Mouse (Mus musculus) olfactory bulb, adult 2 months (tissue): ENCODE results near the gene Mapkapk3. TPM values are rescaled to one million over a fixed set of nuclear protein-coding genes. Genes with fewer than 3 reads are reported as not detected.

Experiments used
- H3K27ac ChIP-seq: fragments of 200-500 bp; 2 replicates; pipeline ENCODE4 v1.5.1; 2012; ENCODE audit warnings: low read depth, low read length; ENCODE audit not compliant: insufficient read depth
- H3K4me1 ChIP-seq: fragments of 200-500 bp; 2 replicates; pipeline ENCODE4 v1.6.1; 2012; ENCODE audit warnings: low read length; ENCODE audit not compliant: control insufficient read depth, insufficient read depth
- H3K4me3 ChIP-seq: fragments of 200-500 bp; 2 replicates; pipeline ENCODE4 v1.5.1; 2012; ENCODE audit warnings: mild to moderate bottlenecking, low read depth, low read length, moderate library complexity; ENCODE audit not compliant: insufficient read depth
- CTCF ChIP-seq: fragments of 200-500 bp; IDR thresholded peaks from 2 replicates; pipeline ENCODE4 v1.5.1; 2012; ENCODE audit warnings: low read depth, mild to moderate bottlenecking, low read length, moderate library complexity; ENCODE audit not compliant: insufficient read depth
- POLR2A ChIP-seq: fragments of 200-500 bp; IDR thresholded peaks from 2 replicates; pipeline ENCODE4 v1.6.1; 2012; ENCODE audit warnings: mild to moderate bottlenecking, low read depth, low read length, moderate library complexity; ENCODE audit not compliant: insufficient read depth
- WGBS: fragments of 180-500 bp; shearing (Covaris S2); methylation state at CpG from one replicate; pipeline ENCODE4 v1.1.7; 2018; 5-methylcytosine and 5-hydroxymethylcytosine counted together
- polyA plus RNA-seq: library from polyadenylated mRNA; stranded (reverse); fragments of >200 nt; gene quantifications from 2 replicates; pipeline ENCODE4 v1.2.4, GENCODE M21; 2012; ENCODE audit warnings: low replicate concordance; ENCODE audit not compliant: missing spikeins, insufficient read depth, insufficient read length

Gene Mapkapk3
- polyA plus RNA-seq, 1 experiment, result not detected

DNA sequence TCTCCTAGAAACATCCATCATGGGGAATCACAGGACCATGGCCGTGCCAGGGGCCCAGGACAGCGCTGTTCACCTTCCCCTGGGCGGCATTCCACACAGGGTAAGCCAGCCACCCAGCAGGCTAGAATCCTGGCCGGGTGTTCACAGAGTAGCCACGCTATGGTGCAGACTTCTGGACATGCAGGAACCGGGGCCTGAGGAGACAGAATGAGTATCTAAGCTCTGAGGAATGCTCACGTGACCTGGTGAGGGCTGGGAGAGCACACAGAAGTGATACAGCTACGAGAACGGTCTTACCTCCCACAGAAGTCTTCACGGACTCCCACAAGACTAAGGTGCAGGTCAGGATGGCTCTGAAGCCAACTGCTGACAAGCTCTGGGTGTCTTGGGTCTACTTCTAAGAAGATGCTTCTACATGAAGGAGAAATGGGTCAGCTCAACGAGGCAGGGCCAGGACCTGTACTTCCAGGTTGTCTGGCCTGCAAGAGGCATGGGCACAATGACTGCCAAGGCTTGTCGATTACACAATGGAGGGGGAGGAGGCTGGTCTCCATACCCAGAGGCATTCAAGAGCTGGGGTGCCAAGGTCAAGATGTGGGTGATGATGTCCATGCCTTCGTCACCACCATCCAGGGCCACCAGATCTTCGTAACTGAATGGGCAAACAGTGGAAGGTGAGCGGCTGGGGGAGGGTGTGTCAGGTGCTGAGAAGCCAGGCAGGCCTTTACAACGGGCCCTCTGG is 38.4 kb upstream of the Mapkapk3 start:
- Histone ChIP-seq H3K4me1 (no peaks in the 10 kb centered on the region), H3K4me3 (no peak overlapping the region), H3K27ac (no peak overlapping the region)
- no peak for TF ChIP-seq POLR2A
- TF ChIP-seq CTCF, result no peak
- WGBS, result 91% methylated on average over 16 of the region's 16 CpGs

DNA sequence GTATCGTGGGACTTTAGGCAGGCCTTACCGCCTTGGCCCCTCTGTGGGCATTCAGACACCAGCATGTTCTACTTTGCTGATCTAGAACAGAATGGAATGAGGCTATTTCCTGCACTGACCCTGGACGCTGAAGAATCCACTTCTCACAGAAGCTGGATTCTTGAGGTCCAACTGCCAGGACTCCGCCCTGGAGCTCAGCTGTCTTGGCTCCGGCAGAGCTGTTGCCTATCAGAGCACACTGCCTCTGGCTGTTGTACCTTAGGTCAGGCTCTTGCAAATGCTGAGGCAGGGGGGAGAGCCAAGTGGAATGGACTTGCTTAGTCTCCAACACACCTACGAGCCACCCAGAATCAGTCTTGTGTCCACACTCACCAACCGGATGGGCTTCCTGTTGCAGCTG is 36.2 kb upstream of the Mapkapk3 start:
- no peak for TF ChIP-seq CTCF
- TF ChIP-seq POLR2A, result no peak
- Histone ChIP-seq H3K27ac (no peak overlapping the region), H3K4me1 (no peaks in the 10 kb centered on the region), H3K4me3 (no peak overlapping the region)
- WGBS, result 90% methylated on average over 7 of the region's 7 CpGs

DNA sequence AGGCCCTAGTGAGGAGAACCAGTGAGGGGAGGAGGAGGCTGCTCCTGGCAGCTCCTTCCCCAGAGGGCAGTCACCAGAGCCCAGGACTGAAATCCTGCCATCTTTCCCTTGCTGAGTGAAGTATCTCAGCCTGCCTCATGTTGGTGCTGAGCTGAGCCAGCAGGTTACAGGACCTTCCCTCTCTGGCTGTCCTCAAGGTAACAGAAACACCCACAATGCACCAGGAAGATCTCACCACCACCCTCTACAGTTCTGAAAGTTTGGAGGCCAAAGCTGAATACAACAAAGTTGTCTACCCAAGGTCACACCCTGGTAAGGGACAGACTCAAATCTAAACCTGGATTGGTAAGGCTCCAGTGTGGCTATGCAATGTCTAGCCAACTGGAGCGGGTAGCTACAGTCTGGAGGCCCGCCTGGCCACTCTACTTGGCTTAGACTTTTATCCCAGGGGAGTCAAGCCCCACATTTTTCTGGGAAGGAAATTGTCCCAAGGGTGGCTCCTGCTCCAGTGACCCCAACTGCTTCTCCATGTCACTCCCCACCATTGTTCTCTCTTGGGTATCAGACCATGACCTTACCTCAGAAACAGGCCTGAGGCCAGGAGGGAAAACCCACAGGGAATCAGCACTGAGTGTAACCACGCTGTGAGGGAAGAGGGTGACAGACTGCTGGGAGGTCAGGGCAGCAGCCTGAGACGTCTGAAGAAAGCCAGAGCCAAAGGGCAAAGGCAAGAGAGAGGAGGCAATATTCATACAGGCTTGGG is 35.3 kb upstream of the Mapkapk3 start:
- 80% methylated on average over 4 of the region's 4 CpGs for WGBS
- no peaks in the 10 kb centered on the region for H3K4me1 ChIP-seq
- no peak overlapping the region for H3K27ac ChIP-seq
- TF ChIP-seq CTCF (no peak), POLR2A (no peak)
- H3K4me3 ChIP-seq, result no peak overlapping the region

DNA sequence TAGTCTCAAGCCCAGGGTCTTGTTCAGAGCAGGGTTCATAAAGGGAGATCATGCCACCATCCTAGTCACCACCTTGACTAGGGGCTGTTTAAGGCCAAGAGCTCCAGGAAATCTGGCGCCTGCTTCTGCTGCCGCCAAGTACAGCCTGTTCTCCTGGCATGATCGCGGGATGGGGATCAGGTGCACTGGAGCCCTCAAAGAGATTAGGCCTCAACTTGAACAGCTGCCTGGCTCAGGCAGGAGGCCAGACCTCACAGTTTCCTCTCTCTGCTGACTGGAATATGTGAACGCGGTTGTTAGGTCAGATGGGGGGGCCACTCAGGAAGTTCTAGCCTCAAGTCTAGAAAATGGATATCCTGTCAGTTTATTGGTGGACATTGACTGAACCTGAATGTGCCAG is 33.9 kb upstream of the Mapkapk3 start:
- TF ChIP-seq CTCF (no peak), POLR2A (no peak)
- 77% methylated on average over 6 of the region's 6 CpGs for WGBS
- no peak overlapping the region for H3K27ac ChIP-seq
- H3K4me3 ChIP-seq, result no peak overlapping the region
- H3K4me1 ChIP-seq, result no peaks in the 10 kb centered on the region

DNA sequence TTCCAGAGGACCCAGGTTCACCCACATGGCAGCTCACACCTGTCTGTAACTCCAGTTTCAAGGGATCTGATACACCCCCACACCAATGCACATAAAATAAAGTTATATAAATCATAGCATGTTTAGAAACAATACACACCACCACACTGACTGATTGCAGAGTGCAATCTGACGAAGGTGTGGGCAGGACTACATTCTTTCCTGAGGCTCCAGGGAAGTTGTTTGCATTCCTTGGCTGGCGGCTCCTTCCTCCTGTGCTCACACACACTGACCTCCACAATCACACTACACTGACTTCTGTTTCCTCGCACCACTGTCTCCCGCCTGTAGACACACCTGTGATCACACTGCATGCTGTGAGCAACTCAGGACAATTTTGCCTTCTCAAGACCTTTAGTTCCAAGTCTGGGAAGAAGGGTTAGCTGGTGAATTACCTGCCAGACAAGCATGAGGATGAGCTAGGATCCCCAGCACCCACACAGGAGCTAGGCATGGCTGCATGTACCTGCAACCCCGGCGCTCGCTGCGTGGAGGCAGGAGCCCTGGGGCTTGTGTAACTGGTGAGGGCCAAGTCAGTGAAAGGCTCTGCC is 32.9 kb upstream of the Mapkapk3 start:
- 85% methylated on average over 8 of the region's 8 CpGs for whole genome bisulfite sequencing
- no peaks in the 10 kb centered on the region for H3K4me1 ChIP-seq
- no peak overlapping the region for H3K27ac ChIP-seq
- no peak for TF ChIP-seq CTCF
- H3K4me3 ChIP-seq, result no peak overlapping the region

DNA sequence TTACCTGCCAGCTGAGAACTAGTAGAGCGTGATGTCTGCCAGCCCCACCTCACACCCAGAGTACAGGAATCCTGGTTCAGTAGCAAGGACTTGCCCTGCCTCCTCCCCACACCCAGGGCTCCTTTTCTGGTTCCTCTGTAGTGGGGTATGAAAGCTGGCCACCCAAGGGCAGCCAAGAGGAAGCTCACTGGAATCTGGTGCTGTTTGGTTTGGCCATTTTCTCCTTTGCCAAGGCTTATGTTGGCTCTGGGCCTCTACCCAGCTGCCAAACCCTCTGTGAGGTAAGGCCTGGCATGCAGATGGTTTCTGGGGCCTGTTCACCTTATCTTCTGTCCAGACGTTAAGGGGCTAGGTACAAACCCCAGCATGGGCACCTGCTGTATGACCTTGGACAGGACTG is 26.1 kb upstream of the Mapkapk3 start:
- Histone ChIP-seq H3K4me3 (no peak overlapping the region), H3K27ac (no peak overlapping the region), H3K4me1 (peaks cover 8% of the 10 kb centered on the region)
- 84% methylated on average over 2 of the region's 2 CpGs for WGBS
- TF ChIP-seq CTCF (no peak), POLR2A (no peak)

DNA sequence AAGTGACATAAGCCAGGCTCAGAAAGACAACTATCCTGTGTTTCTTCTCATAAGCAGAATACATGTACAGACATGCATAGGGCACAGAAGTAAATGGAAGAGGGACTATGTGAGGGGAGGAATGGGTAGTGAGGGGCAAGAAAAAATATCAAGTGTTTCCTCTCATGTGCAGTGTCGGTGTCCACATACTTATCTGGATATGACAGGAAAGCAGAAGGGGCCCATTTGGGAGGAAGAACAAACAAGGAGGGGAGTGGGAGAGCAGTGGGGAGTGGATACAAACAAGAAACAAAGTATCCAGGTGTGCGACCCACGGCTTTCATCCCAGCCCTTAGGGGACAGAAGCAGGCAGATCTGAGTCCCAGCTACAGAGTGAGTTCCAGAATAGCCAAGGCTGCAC is 24.2 kb upstream of the Mapkapk3 start:
- TF ChIP-seq CTCF (no peak), POLR2A (no peak)
- no peak overlapping the region for H3K27ac ChIP-seq
- WGBS, result 80% methylated on average over 3 of the region's 3 CpGs
- peaks cover 19% of the 10 kb centered on the region for H3K4me1 ChIP-seq
- no peak overlapping the region for H3K4me3 ChIP-seq

DNA sequence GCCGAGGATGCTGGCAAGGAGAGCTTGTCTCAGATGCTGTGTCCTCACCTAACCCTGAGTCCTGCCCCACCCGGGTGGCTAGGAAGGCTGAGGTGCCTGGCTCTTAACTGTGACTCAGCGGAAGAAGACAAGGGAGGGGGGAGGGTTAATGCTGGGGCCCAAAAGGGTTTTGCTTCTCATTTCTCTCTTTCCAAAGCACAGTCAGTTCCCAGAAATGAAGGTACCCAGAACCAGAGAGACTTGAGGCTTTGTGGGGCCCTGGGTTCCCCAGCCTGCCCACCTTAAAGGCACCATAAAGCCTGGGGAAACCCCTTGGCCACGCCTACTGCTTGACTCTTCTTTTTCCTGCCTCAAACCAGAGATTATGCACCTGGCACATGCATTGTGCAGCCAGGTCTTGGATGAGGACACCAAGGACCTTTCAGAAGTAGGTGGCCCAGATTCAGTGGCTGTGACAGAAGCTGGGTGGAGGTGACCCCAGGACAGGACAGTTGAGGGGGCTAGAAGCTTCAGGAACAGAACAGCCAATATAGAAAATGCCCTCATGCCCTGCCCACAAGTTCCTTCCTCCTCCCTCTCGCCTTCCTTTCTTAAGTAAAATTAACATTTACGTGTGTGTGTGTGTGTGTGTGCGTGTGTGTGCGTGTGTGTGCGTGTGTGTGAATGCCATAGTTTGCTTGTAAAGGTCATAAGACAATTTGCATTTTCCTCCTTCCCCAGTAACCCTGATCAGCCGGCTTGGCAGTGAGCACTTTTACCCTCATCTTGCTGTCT is 23.3 kb upstream of the Mapkapk3 start:
- WGBS, result 38% methylated on average over 10 of the region's 10 CpGs
- H3K4me3 ChIP-seq, result no peak overlapping the region
- H3K27ac ChIP-seq, result peak overlapping the region; percentile 74
- peaks cover 28% of the 10 kb centered on the region for H3K4me1 ChIP-seq
- TF ChIP-seq POLR2A, result no peak
- TF ChIP-seq CTCF, result no peak
